Mouse (Mus musculus) cerebellum, adult 9-11 months (tissue): ENCODE results near the gene H3f3b.
"Not testable (repeated sequence)": the region's sequence is repeated elsewhere in the genome, so short reads cannot be mapped to it uniquely, and the experiment has no call there.

Source experiments
- DNase-seq: peaks from one replicate; pipeline ENCODE4 v3.0.0; 2022

The H3f3b gene

DNA sequence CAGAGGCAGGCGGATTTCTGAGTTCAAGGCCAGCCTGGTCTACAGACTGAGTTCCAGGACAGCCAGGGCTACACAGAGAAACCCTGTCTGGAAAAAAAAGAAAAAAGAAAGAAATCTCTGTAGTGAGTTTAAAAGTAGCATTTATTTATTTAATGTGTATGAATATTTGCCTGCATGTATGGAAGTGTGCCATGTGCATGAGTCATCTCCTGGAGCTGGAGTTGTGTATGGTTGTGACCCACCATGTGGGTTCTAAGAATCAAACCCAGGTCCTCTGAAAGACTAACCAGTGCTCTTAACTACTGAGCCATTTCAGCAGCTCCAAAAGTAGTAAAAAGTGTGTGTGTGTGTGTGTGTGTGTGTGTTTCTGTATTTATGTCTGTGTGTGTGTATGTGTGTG, 15.5 kb upstream of the H3f3b start:
- DNase-seq = no peak

DNA sequence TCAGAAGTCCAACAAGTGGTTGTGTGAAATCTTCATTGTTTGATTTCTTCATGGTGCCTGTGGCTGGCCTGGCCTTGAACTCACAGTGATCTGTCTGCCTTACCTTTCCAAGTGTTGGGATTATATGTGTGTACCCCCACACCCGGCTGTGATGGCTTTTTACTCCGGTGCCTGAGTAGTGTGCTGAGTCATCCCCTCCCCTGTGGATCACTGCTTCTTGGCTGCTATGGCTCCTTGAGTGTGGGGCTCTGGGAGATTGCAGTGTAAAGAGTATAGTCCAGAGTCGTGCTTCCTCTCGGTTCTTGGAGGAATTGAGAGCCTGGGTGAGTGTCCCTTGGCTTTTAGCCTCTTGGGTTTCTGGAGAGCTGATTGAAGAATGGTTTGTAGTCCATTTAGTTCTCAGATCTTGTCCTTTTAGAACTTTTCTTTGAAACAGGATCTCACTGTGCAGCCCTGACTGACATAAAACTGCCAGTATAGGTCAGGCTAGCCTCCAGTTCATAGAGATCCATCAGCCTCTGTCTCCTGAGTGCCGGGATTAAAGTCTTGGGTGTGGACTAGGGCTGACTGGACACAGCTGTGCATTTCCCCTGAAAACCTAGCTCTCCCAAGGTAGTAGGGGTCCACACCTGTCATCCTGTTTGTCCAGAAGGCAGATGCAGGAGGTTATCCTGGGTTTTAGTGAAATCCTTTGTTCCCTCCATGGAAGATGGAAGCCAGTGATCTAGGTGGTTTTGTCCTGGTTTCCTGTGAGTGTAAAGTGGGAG, 14.8 kb upstream of the H3f3b start:
- DNase-seq = no peak

DNA sequence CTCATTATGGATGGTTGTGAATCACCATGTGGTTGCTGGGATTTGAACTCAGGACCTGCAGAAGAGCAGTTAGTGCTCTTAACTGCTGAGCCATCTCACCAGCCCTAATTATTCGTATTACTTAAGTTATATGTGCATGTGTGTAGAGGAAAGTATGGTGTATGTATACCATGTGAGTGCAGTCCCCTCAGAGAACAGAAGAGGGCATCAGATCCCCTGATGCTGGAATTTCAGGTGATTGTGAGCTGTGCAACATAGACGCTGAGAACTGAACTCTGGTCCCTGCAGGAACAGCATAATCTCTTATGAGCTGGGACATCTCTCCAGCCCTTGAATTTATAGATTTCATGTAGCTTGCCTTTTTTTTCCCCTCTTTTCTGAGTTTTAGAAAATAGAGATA, 14.1 kb upstream of the H3f3b start:
- no peak for DNase-seq

DNA sequence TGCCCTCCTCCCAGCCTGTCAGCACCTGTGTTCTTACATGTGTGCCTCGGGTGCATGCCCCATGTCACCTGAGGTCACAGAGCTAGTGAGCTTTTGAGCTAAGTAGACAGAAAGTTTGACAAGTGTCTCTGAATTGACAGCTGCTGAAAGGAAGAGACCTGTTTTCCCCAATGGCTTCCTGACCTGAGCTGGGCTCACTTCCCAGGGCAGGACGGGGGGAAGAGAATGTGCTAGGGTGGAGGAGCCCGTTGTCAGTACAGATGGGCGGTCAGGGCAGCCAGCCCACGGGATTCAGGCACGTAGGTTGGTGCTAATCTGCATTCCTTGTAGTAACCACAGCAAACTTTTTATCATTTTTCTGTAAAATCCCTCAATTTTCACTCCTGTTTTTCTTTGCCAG, 12.8 kb upstream of the H3f3b start:
- DNase-seq = no peak

DNA sequence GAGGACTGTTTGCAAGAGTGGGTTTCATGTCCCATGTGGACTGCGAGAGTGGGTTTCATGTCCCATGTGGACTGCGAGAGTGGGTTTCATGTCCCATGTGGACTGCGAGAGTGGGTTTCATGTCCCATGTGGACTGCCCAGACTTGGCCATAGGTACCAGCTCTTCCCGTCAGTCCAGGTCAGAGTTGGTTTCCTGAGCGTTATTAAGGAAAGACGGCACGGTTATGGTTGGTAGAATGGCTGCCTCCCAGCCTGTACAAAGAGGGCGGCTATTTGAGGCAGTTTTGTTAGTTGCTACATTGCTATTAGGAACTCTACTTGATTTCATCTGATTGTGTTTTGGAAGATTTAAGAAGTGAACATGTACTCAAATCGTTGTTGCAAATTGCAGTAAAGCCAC, 10.1 kb upstream of the H3f3b start:
- DNase-seq = no peak

DNA sequence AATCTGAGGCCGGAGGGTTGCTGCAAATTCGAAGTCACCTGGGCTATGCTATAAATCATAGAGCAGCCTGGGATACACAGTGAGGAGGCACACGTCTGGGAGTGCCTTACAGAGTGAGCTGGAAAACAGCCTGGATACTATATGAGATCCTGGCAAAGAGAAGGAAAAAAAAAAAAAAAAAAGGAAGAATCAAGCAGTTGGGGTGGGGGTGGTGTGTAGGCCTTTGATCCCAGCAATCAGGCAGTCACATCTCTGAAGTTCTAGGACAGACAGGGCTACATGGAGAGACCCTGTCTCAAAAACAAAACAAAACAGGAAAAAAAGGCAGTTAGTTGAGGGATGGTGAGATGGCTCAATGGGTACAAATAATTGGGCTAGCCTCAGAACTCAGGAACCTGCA, 8.9 kb upstream of the H3f3b start:
- DNase-seq = no peak

DNA sequence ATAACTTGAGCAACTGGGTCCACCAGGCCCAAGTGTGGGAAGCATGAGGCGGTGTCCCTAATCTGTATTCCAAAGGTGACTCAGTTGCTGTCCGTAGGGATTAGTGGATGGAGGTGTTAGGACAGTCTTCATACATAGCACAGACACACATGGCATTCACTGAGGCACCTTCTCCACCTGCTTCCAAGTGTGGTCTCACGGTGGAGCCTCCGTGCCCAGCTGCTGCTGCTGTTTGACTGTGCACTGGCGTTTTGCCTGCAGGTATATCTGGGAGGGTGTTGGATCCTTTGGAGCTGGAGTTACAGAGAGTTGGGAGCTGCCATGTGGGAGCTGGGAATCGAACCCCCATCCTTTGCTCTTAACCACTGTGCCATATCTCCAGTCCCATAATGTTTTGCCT, 6.8 kb upstream of the H3f3b start:
- no peak for DNase-seq

DNA sequence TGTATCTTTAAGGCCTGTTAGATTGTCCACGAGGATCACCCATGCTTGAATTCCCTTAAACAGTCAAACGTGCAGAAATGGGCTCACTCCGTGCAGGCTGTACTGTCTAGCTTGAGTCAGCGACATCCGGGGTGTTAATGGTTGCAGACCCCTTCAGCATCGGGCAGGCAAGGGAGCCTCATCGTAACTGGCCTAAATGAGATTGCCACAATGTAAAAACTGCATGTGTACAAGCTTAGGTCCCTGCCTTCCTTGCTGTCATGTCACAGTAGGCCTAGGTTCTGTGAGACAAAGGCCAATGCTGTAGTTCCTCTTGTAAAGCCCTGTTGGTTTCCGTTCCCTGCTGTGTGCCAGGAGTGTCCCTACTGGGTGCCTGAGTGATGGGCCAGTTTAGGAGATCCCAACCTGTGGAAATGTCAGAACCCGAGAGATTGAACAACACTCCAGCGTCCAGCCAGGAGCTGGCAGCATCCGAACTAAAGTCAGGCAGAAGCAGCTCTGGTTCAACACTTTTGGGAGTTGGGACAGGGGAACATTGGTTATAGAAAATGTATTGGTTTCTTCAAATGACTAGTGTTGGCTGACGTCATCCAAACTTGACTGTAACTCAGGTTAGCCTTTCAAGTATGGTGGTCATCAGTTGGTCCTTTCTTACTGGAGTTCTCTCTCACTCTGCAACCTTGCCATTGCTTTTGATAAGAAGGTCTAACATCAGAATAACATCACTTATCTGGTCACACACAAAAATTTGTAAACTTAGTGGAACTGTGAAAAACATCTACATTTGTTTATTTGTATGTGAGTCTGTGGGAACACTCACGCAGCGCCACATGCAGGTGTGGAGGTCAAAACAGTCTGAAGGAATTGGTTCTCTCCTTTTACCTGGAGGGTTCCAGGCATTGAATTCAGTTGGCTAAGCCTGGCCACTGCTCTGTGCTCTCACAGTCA, 3.4 kb upstream of the H3f3b start:
- peak; percentile 78 for DNase-seq

DNA sequence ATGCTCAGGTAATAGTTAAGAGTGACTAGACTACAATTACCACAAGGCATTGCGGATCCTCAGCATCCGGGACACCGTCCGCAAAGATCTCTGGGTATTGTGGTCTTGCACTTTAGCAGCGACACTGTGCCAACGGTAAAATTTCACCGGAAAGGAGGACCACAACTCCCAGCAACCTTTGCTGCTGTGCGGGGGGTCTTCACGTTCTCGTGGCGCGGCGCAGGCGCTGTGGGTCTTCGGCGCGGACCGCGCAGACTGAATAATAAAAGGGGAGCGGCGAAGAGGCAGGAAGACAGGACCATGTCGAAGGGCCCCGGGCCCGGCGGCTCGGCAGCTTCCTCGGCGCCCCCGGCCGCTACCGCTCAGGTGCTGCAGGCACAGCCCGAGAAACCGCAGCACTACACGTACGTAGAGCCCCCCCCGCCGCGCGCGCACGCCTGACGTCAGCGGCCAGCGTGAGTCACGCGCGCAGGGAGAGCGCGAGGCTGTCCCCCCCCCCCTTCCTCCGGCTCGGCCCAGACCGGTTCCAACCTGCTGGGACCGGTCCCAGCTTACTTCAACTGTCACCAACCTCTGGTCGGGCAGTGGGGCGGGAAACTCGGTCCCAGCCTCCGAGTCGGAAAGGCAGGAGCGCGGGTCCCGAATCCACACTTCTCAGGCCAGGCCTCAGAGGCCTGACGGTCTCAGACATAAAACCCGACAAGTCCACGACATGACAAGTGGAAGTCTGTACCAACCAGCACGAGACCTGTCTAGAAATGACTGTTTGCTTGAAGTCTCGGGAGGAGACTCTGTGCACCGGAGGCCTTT, 2.5 kb upstream of the H3f3b start, which contains the start of gene Unk:
Unk (plus strand) TSS at position 235 of the 810 bp plus-strand sequence.
- peak; percentile 99 for DNase-seq

DNA sequence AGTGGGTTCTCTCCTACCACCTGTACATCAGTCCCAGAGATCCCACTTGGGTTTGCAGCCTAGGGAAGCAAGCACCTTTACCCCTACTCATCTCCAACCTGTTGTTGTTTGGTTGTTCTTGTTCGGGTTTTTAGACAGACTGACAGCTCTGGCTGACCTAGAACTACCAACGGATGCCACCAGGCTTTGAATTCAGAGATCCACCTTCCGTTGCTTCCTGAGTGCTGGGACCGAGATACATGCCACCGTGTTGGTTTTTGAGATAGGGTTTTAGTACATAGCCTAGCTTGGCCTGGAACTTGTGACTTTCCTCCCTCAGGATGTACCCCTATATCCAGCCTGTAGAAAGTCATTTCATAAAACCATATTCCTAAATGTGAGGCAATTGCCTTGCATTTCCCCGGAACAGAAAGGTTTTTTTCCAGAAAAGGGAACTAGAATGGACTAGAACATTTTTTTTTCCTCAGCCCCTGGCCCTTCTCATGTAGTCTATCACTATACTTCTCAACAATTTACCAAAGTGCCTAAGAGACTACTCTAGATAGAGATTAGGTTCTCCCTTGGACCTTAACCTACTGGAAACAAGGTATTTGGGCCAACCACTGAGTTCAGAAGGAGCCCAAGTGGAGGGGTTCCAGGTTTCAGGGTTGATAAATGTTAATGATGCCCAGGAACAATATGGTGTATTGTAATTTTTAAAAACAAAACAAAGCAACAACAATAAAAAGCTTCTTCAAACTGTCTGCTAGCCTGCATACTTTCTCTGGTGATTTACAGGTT, 1.5 kb upstream of the H3f3b start:
- peak; percentile 61 for DNase-seq

DNA sequence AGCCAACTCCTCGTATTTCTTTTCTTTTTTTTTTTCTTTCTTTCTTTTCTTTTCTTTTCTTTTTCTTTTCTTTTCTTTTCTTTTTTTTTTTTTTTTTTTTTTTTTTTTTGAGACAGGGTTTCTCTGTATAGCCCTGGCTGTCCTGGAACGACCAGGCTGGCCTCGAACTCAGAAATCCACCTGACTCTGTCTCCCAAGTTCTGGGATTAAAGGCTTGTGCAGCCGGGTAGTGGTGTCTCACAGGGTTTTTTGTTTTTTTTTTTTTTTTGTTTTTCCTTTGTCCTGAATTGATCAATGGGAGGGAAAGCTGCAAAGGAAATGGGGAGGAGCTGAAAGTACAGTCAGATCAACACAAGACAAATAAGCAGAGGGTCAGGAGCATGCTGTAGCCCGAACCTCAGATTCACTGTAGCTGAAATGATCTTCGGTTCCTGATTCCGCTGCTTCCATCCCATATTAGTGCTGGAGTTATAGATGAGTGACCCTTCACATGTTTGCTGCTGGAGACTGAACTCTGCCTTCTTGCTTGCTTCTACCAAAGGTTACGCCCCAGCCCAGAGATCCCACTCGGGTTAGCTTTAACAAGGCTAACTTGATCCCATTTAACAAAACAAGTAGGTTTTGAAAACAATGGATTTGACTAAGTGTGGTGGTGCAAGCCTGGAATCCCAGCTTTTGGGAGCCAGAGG, 559 bp upstream of the H3f3b start:
- DNase-seq = peak; percentile 51

DNA sequence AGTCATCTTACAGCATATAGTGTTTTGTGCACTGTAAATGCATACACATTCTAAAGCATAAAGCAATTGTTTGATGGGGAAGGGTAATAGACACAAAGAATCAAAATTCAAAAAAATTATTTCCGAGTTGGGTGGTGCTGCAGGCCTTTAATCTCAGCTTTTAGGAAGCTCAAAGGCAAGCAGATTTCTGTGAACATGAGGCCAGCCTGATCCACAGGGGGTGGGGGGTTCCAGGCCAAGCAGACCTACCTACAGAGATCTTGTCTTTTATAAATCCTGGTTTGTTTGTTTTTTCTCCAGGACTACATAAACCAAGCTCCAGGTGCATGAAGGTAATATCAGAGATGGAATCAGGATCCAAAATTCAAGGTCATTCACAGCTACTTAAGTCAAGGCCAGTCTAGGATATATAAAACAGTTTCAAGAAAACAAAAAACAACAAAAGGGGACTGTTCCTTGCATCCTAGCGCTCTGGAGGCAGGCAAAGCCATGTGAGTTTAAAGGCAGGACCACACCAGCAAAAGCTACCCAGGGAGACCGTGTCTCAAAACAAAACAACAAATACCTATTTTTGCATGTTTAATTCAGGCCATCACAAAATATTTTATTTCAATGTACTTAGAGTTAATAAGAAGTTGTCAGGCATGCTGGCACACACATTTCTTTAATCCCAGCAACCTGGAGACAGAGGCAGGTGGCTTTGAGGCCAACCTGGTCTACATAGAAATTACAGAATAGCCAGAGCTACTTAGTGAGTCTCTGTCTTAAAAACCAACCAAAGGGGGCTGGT, 2.5 kb downstream of the H3f3b start:
- peak; percentile 62 for DNase-seq

DNA sequence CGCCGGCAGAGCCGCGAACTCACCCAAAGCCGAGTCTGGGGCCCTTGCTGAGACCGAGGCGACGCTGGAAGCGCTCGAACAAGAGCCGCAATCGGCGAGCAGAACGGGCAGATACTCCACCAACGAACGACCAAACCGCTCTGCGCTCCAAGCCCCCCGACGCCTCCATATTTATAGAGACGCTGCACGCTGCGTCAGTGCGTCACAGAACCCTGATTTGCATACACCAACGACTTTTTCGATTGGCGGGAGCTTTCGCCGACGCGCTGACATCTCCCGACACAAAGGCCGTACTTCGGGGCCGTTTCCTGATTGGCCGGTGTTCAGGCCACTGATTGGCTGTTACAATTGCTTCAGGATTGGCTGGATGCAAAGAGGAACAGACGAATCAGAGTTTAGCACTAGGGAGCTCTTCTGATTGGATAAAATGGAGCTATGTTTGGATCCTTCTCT, 3.4 kb downstream of the H3f3b start:
- DNase-seq = peak; percentile 99

DNA sequence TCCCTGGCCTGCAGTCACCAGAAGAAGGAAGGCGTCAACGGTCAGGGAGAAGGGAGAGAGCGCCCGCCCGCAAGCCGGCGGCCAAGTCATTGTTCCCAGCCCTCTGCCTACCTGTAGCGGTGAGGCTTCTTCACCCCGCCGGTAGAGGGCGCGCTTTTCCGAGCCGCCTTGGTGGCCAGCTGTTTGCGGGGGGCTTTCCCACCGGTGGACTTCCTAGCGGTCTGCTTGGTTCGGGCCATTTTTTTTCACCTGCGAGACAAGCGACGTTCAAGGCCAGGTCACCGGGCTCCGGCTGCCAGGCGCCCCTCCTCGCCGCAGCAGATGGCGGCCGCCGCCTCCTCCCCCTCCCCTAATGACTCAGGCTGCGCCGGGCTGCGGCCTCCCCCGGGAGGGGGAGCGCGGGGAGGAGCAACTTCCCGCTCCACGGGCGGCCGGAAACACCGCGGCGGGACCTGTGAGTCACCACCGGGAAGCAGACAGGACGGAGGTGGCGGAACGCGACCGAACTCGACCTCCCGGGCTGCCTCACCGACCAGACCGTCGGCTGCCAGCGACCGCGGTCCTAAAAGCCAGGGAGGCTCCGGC, 3.9 kb downstream of the H3f3b start:
- DNase-seq = peak; percentile 91

DNA sequence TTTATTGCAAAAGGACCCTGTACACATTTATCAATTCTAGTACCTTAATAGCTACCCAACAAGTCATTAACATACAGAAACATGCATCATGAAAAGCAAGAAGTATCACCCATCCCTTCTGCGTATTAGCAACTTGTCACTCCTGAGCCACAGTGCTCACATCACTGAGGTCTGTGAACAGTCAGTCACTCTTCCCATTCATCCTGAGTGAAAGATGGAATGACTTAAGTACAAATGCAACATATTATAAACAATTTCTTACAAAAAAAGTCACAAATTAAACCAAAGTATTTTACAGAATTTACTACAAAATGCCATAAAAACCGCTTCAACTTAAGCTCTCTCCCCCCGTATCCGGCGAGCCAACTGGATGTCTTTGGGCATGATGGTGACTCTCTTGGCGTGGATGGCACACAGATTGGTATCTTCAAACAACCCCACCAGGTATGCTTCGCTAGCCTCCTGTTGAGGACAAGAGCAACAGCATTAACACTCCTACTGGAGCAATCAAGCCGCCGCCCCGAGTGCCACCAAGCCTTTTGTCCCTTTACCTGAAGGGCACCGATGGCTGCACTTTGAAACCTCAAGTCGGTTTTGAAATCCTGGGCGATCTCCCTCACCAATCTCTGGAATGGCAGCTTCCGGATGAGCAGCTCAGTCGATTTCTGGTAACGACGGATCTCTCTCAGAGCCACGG, 4.5 kb downstream of the H3f3b start:
- DNase-seq = not testable (repeated sequence)

DNA sequence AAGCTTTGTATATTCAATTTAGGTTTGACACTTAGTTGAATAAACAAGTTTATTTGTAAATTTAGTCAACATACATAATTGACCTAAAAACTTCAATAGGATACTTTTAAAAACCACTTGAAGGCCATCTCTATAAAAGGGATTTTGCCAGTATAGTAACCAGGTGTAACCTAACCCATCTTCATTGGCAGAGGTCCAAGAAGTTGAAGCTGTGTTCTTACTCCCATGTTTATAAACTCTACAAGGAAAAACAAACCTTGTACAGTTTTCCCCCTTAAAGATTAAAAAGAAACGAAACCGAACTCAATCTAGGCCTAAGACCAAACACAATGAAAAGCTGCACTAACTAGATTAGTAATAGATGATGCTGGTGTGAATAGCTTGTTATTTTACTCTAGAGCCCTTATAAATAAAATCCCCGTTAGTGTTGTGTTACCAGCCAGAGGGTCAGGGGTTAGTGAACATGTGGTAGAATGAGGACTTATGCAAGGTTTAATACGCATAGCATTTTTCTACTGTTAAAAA, 5.4 kb downstream of the H3f3b start:
- no peak for DNase-seq

DNA sequence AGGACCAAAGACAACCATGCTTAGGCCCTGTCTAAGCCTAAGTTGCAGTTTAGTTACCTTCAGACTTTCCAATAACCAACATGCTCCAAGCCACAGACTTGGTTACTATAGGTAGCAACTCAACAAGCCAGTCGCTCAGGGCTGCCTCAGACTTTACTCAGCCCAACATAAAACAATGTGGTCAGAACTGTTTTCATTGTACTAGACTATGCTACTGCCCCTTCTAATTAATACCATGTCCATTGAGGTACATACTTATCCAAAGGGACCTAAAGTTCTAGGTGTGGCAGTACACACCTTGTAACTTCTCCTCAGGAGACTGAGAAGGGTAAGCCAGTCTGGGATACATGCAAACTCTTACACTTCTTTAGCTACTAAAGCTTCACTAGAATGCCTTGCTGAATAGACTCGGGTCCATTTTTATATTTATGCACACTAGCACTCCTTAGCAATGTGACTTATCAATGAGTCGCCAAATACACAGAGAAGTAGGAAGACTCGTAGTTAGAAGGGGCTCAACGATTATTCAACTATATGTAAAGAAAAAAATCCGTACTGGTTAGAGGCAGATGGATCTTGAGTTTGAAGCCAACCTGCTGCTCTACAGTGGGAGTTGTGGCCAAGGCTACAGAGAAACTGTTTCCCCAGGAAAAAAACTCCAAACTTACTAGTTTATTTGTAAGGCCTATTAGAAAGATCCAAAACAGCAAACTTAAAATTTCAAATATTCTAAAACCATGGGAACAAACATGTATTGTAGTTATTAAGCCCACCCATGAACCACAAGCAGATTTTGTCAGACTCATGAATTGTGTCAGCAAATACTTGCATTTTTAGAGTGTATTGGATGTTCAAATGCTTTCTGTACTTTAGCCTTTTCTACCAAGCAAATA, 6.2 kb downstream of the H3f3b start:
- DNase-seq = no peak

DNA sequence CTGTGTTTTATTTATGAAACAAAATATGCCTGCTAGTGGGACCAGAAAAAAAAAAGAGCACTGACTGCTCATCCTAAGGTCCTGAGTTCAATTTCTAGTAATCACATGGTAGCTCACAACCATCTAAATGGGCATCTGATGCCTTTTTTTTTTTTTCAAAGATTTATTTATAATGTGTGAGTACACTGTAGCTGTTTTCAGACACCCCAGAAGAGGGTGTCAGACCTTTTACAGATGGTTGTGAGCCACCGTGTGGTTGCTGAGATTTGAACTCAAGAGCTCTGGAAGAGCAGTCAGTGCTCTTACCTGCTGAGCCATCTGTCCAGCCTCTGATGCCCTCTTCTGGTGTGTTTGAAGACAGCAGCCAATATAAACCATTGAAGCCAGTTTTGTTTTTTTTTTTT, 7.2 kb downstream of the H3f3b start:
- DNase-seq = no peak
